Mouse (Mus musculus) urinary bladder, postnatal 36 days (tissue): ENCODE measurements around the gene Polr3c.
A peak's percentile ranks its signal among the peaks of the same experiment; 100 is the strongest.
"Not testable (repeated sequence)": the region's sequence is repeated elsewhere in the genome, so short reads cannot be mapped to it uniquely, and the experiment has no call there.

Source experiments
- DNase-seq, 2 experiments: peaks; one replicate each; pipeline ENCODE4 v3.0.0; 2022; ENCODE audit warnings: low spot score in 2 of 2, mixed read lengths in 1 of 2

The Polr3c gene

GRCm38 (mm10) chr3:96678456-96678855 is 49.0 kb downstream of the Polr3c start:
- DNase-seq = no peak

DNA sequence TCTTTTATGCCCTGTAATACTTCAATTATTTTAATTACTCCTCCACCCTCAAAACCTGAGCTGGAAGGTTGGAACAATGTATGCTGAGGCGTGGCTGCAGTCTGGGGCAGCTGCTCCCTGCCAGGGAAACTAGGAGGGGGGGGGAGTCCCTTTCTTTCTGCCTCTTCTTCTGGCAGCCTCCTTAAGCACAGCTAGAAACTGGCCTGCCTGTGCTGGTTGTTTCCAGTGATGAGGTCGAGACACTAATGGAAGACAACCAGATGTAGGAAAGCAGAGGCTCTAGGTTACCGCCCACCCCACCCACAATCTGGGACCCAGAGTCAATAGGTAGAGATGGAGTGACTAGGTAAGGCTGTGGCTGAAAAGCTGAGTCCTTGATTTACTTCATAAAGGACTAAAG is 51.7 kb downstream of the Polr3c start:
- no peak for DNase-seq

GRCm38 (mm10) chr3:96675171-96675570 is 52.3 kb downstream of the Polr3c start:
- no peak for DNase-seq

- peak; percentile 37 to 65 for DNase-seq
Measured at GRCm38 (mm10) chr3:96674442-96674841, 53.0 kb downstream of the Polr3c start.

GRCm38 (mm10) chr3:96673514-96673913 is 53.9 kb downstream of the Polr3c start:
- DNase-seq = no peak

- no peak for DNase-seq
Measured at GRCm38 (mm10) chr3:96671519-96671918, 55.9 kb downstream of the Polr3c start.

DNA sequence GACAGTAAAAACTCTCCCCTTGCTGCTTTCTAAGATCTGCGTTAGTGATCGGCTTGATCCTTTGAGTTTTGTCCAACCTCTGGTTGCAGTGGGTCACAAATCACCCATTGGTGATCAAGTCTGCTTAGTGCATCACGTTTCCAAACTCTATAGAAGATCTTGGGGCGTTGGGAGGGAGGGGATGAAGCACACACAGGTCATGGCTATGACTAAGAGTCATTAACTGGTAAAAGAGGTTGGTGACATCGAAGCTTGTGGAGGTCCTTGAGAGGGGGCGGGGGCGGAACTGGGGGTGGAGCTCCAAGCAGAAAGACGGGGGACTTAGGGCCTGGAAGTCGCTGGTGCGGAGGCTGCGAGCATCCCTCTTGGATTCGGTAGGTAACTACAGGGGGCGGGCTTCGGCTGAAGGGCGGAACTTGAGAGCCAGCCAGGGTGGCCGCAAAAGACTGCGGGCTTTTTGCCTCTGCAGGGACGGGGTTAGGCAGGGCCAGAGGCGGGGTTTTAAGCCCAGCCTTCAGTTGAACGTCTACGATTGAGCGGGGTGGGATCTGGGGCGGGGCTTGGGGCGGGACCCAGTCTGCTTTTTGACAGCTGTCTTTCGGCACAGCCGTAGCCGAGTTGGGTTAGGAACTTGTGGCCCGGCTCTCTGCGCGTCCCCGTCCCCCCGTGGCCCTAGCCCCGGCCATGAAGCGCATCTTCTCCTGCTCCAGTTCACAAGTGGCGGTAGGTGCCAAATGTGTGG is 57.5 kb downstream of the Polr3c start, which contains the start of gene Ankrd35:
Ankrd35 (plus strand) TSS at position 405 of the 742 bp plus-strand sequence.
- DNase-seq = peak; percentile 67 to 83

- no peak for DNase-seq
Measured at GRCm38 (mm10) chr3:96668424-96669067, 58.9 kb downstream of the Polr3c start.

DNA sequence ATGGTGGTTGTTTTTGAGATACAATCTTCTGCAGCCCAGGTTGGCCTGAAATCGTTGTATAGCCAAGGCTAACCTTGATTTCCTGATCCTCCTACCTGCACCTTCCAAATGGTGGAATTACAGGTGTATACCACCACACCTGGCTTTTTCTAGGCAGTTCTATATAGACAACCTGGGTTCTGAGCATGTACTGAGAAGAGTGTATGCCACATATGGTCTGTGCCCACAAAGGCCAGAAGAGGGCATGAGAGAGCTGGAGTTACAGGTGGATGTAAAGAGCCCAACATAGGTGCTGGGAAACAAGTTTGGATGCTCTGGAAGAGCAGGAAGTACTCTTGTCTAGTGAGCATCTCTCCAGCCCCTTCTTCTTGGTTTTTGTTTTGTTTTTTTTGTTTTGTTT is 60.1 kb downstream of the Polr3c start:
- DNase-seq = no peak

DNA sequence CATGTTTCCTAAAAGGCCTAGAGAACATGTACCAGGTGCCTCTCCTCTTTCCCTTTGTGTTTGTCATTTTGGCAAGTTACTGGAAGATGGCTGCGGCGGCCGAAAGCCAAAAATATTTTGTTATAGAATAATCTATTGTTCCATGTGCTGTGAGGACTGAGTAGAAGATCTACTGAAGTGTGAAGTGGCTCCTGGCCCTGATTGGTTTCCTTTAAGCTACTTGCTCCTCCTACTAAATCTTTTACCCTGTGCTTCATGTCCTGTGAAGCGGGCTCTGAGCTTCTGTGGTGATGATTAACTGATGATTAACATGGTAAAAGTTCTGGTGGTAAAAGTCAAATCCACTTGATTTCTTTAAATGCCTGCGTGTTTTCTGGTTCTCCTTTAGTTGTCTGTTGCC is 60.5 kb downstream of the Polr3c start:
- DNase-seq = no peak

- not testable (repeated sequence) for DNase-seq
Measured at GRCm38 (mm10) chr3:96665732-96666363, 61.6 kb downstream of the Polr3c start.

GRCm38 (mm10) chr3:96663432-96664239 is 63.8 kb downstream of the Polr3c start:
- peak; percentile 76 to 79 for DNase-seq

DNA sequence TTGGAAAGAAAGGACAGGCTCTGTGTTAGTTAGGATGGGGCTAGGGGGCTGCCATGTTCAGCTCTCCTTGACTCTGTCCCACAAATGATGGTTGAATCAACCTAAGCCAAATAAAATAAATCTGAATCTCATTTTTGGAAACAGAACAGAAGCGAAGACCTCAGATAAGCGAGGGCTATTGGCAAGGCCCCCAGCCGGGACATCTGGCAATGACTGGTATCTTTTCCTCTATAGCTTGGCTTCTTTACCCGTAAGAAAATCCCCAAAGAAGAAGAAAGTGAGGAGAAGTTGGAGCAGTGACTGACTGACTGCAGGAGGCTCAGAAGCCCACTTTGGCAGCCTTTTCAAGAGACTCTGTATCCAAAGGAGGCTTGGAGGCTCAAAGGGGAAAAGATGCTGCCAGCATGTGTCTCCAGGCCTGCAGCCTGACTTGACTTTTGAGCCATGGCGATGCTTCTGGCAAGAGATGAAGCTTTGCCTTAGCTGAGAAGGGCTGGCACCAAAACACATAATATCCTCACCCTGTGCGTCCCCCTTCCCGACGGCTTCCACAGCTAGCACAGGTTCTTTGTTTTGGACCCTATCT is 64.6 kb downstream of the Polr3c start:
- DNase-seq = no peak
